18 mouse cellular contexts compared by ENCODE assay signal in genomic region chr2:159763115-159763514, GRCm38 (mm10).
"Had no signal": no experiment of that assay in that cellular context is flagged by ENCODE, and none has a peak within 500 bp of the region (broad histone marks: within the 10 kb centered on the region; RNA-seq: fewer than 3 reads in every experiment).

No protein-coding gene starts in this region.

- H3K4me1 ChIP-seq: liver, embryonic 12.5 days; midbrain, embryonic 10.5 days; midbrain, embryonic 12.5 days; neural tube, embryonic 12.5 days had no signal

- H3K27ac ChIP-seq: liver, embryonic 12.5 days; liver, embryonic 14.5 days; midbrain, embryonic 10.5 days; midbrain, embryonic 12.5 days; neural tube, embryonic 12.5 days had no signal

- H3K9ac ChIP-seq: liver, embryonic 12.5 days; liver, embryonic 14.5 days; lung, embryonic 14.5 days; midbrain, embryonic 12.5 days; neural tube, embryonic 12.5 days had no signal

- H3K4me2 ChIP-seq: liver, embryonic 12.5 days; lung, embryonic 14.5 days; midbrain, embryonic 12.5 days; neural tube, embryonic 12.5 days had no signal

- DNase-seq: lung, adult 18-20 months; lung, embryonic 14.5 days; lung, postnatal 10 days; lung, postnatal 4 days; midbrain, embryonic 14.5 days; right cerebral cortex, postnatal 14 days; right cerebral cortex, postnatal 4 days; spleen, adult 18-20 months; thymus, adult 18-20 months; thymus, postnatal 14 days; thymus, postnatal 36 days had no signal

- H3K36me3 ChIP-seq: liver, embryonic 12.5 days; midbrain, embryonic 10.5 days; midbrain, embryonic 12.5 days; neural tube, embryonic 12.5 days had no signal

- H3K9me3 ChIP-seq: liver, embryonic 12.5 days; midbrain, embryonic 10.5 days; midbrain, embryonic 12.5 days; neural tube, embryonic 12.5 days had no signal

- ATAC-seq: liver, embryonic 12.5 days; midbrain, embryonic 16.5 days had no signal

- H3K4me3 ChIP-seq: liver, embryonic 12.5 days; midbrain, embryonic 10.5 days; midbrain, embryonic 12.5 days; myocyte; neural tube, embryonic 12.5 days had no signal

- H3K27me3 ChIP-seq: liver, embryonic 12.5 days; midbrain, embryonic 12.5 days; neural tube, embryonic 12.5 days had no signal
